Mouse (Mus musculus): ENCODE measurements around the gene Evi5.
"Not testable (repeated sequence)": the region's sequence is repeated elsewhere in the genome, so short reads cannot be mapped to it uniquely, and the experiment has no call there.

Evi5 gene

GRCm38 (mm10) chr5:107874561-107875260 is at the start of gene Evi5:
Gene Evi5, minus strand, starts transcription at chr5:107875107.
- no peak for DNase-seq

GRCm38 (mm10) chr5:107924564-107924963 is 49.7 kb upstream of the Evi5 start:
- DNase-seq: peak; percentile 63

DNA sequence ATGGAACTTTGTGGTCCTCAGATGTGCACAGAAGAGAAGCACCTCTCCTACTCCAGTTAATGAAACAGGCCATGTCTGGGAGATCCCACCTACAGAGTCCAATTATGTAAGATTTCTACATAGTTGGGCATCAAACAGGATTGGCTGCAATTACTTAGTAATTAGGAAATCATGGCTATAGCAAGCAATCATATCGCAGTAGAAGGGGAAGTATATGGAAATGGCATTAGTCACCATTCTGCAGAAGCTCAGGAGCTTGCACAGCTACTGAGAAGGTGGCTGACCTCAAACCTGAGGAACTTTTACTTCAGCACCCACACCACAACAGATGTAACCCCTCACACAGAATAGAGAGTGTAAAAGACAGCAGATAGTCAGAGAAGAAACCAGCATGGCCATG is 47.9 kb upstream of the Evi5 start:
- DNase-seq: no peak

DNA sequence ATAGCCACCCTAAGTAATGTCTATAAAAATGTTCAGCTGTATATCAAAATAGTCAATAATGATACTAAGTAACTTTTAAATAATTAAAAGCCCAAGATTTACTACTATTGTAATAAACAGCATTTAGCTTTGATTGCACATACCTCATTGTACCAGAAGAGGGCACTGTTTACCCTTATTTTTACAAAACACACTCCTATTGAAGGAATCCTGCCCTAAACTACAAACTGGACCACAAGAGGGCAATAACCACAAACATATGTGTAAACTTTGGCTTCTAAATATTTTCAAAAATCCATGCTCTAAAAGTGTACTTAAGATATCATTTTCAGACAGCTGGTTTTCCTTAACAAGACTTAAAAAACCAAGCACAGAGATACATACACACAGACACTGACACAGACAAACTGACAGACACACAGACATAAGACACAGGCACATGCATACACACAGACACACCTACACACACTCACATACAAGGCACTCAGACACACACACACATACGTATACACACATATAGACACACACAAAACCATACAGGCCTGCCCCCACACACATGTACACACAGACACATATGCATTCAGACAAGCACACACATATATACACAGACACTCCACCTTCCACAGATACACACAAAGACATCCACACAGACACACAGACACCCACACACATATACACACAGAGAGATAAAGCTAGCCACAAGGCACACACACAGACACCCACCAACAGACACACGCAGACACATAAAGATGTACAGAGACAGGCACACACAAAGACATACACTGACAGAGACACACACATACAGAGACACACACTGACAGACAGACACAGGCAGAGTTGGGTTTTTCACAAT is 46.7 kb upstream of the Evi5 start:
- peak in 1 of 2 experiments; percentile 58 for DNase-seq

- DNase-seq: no peak
Measured at GRCm38 (mm10) chr5:107915280-107915679, 40.4 kb upstream of the Evi5 start.

- DNase-seq: no peak
Measured at GRCm38 (mm10) chr5:107911012-107911411, 36.1 kb upstream of the Evi5 start.

DNA sequence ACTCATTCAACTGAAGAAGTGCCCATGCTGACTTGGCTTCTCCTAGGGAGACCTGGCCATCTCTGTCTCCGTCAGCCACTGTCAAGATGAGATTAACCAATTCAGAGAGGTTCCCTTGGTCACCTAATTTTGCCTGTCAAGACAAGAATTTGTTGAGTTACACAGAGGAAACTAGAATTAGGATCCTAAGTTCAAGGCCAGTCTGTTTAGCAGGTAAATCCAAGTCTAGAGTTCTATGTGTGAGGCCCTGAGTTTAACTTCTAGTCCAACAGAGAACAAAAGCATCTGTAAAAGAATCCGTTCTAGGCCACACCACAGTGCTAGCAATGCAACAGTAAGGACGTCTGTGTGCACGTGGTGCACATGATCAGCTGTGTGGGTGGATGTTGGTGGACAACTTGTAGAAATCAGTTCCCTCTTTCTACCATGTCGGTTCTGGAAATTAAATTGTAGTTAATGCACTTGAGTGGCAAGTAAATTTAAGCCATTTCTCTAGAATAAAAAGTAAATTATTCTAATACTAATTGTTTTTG is 35.2 kb upstream of the Evi5 start:
- no peak for DNase-seq

DNA sequence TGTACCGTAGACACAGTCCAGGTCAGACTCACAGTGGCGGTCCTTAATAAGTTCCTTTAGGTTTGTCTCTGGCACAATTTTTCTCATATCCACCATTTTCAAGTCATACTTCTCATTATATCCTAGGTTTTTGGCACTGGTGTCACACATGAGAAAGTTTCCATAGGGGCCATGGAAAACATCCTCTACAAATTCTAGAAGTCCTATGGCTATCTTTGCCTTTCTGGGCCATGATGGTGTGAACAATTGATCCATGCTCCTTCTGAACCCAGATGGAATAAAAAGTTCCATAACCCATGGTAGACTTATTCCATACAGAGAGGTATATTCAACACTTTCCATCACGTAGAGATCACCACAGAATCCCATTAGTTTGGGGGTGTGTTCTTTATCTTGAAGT is 34.8 kb upstream of the Evi5 start:
- DNase-seq: no peak

DNA sequence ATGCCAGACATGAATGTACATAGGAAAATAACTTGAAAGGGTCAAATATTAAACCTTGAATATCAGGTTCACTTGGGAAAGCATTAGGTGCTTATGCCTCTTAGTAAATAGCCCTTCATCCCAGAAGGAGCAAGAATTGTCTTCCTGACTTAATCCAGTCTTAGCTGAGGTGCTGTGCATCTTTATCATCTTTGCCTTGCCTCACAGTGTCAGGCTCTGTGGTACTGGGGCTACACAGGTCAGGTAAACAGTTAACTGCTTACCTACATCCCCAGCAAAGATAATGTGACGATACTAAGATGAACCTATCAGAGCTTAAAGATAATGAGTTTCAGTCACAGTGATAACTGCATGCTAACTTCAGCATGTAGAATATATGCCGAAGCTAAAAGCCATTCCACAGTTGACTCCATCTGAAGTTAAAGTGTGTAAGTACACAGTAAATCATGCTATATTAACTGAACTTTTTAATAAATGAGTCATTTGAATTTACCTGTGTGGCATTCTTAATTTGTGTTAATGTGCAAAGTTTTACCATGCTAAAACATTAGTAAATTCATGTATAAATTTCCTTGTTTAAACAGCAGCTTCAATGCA is 33.7 kb upstream of the Evi5 start:
- no peak for DNase-seq

GRCm38 (mm10) chr5:107904325-107904724 is 29.4 kb upstream of the Evi5 start:
- no peak for DNase-seq

- DNase-seq: no peak
Measured at GRCm38 (mm10) chr5:107901014-107901615, 26.2 kb upstream of the Evi5 start.

DNA sequence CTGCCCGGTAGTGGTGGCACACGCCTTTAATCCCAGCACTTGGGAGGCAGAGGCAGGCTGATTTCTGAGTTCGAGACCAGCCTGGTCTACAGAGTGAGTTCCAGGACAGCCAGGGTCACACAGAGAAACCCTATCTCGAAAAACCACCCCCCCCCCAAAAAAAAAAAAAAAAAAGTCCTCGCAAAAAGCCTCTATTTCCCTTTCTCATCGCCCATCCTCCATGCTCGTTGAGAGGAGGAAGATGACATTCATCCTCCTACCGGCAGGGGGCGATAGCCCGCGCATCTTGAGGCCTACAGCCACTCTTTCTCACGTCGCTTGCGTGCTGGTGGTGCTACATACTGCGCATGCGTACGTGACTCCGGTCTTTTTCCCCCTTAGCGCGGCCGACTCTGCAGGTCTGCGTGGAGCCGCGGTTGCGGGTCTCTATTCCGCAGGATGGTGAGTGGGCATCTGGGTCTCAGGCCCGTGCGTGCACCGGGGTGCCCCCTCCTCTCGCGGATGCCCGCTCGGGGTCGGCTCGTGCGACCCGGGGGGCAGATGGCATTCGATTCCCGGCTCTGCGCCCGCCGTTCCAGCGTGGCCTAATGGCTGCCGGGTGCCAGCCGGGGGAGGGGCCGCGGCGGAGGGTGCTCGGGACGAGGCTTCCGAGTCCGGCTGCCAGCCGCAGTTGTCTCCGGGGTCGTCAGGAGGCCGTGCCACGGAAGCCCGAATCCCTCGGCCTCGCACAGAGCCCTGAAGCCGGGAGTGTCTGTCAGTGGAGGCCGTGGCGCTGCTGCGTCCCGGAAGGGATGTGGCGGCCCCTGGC is 25.5 kb upstream of the Evi5 start, which contains the start of gene Rpl5:
Rpl5 (plus strand) TSS at position 297 of the 808 bp plus-strand sequence.
- DNase-seq: peak; percentile 98 to 99

DNA sequence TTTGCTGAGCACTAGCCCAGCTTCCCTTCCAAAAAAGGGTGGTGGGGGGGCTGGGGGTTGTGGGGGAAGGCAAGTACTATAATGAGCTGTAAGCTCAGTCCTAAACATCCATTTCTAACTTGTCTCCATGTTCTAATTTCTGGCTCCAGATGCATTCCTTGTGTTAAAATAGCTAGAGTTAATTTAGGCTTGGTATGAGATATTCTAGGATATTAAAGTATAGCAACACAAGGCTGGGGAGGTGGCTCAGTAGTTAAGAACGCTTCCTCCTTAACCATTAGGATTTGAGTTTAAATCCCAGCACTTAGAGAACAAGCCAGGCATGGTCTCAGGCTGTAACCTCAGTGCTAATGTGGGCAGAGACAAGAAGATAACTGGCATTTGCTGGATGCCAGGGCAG is 21.4 kb upstream of the Evi5 start:
- no peak for DNase-seq

DNA sequence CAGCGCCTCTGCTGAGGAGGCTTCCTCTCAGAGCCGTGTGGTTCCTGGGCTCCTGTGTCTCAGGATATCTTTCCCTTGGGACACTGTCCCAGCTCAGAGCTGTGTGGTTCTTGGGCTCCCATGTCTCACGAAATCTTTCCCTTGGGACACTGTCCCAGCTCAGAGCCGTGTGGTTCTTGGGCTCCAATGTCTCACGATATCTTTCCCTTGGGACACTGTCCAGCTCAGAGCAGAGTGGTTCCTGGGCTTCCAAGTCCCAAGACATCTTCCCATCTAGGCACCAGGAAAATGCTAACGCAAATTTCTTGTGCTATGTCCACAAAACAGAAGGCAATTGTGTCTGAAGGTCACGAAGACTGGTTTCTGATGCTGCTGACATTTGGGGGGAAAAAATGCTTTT is 19.8 kb upstream of the Evi5 start:
- DNase-seq: no peak

GRCm38 (mm10) chr5:107891515-107891914 is 16.6 kb upstream of the Evi5 start:
- not testable (repeated sequence) for DNase-seq

- no peak for DNase-seq
Measured at GRCm38 (mm10) chr5:107889994-107890888, 15.3 kb upstream of the Evi5 start.

GRCm38 (mm10) chr5:107880710-107881109 is 5.8 kb upstream of the Evi5 start:
- no peak for DNase-seq

DNA sequence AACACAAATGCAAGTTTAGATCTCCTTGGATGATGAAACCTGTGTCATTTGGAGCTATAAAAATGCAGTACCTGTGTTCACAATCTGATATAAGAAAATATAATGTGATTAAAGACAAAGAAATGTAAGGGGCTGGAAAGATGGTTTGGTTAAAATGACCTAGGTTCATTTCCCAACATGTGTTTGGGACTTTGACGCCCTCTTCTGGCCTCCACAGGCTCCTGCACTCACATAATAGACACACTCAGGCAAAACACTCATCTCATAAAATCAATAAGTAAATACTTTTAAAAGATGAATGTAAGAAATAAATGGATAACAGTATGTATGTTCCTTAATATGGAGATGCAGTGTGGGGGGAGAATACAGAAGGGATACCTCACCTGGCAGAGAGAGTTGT is 2.1 kb upstream of the Evi5 start:
- DNase-seq: no peak

DNA sequence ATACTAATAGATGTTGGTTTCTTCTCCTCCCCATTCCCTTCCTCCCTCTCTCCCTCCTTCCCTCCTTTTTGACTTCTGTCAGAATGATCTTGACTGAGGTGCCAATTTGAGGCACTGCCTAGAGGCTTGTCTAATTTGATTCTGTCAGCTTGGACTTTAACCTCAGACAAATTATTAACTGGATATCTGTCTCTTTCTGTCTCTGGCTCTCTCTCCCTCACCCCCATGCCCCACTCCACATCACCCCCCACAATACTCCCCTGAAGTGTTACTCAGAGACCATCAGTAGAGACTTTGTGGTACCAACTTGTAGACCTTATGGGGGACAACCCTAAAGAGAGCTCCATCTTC is 329 bp upstream of the Evi5 start:
- no peak for DNase-seq

DNA sequence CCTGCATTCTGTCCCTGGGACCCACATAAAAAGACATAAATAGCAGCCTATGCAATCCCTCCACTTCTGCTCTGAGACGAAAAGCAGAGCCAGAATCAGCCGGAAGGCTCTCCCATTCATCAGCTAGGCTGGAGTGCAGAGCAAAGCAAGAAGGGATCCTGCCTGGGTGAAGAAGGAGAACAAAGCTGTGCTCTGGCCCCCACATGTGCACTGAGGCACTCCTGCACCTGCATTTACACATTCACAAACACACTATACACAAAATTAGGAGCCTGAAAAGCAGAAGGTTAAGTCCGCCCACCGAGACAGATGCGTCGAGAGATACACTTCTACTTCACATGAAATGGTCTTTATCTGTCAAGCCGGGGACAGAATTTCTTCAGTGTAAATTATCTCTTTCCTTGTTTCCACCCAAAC is 1.0 kb downstream of the Evi5 start:
- DNase-seq: no peak

GRCm38 (mm10) chr5:107873330-107873729 is 1.6 kb downstream of the Evi5 start:
- no peak for DNase-seq

All from cerebellum, postnatal 36 days (tissue).